Mouse (Mus musculus): ENCODE results near the gene Tmem251. TPM values are rescaled to one million over a fixed set of nuclear protein-coding genes. Genes with fewer than 3 reads are reported as not detected.

The Tmem251 gene
- 7.6 TPM in 2 replicates for polyA plus RNA-seq (2014; fragmentation: Nextera tagmentation; extraction: Ambion mirVana)

- peak within 1 kb of the TSS; percentile 92 to 97 for H3K27ac ChIP-seq (replicated peaks in 1 of 2; ENCODE audit: control insufficient read depth in 1 of 2, insufficient read depth in 1 of 2, low read depth in 2 of 2, low read length in 2 of 2)
- peak within 1 kb of the TSS; percentile 84 for H3K4me2 ChIP-seq (ENCODE audit: low read length)
- H3K4me1 ChIP-seq (ENCODE audit: control insufficient read depth in 2 of 2, insufficient read depth in 2 of 2, low read length in 2 of 2), result peaks cover 8 to 19% of the 10 kb centered on the region in 2 experiments; a peak in 3 of 4 replicates
- peak; percentile 95 for ATAC-seq (ENCODE audit: insufficient number of reproducible peaks, insufficient read depth, low FRiP score, low read depth)
- peak within 1 kb of the TSS; percentile 91 for H3K9ac ChIP-seq (ENCODE audit: low read length)
- peaks cover 22% of the 10 kb centered on the region for H3K36me3 ChIP-seq (ENCODE audit: control insufficient read depth, insufficient read depth, low read length)
- H3K4me3 ChIP-seq (ENCODE audit: control insufficient read depth in 1 of 2, insufficient read depth in 1 of 2, low read depth in 1 of 2, low read length in 2 of 2), result peak within 1 kb of the TSS; percentile 85 to 94
- H3K9me3 ChIP-seq (ENCODE audit: control insufficient read depth, low read length), result no peaks in the 10 kb centered on the region
- under 1% methylated on average over 63 of the region's 63 CpGs for WGBS
- H3K27me3 ChIP-seq (ENCODE audit: control insufficient read depth, insufficient read depth, low read length), result no peaks in the 10 kb centered on the region
These were observed at the start of gene Tmem251, which contains the start of gene Moap1 for GRCm38 (mm10) chr12:102743589-102744574. Tmem251 (plus strand) TSS chr12:102743762. Moap1 (minus strand) TSS chr12:102743661.

- H3K4me2 ChIP-seq (ENCODE audit: low read length), result no peak overlapping the region
- 68% methylated on average over 18 of the region's 18 CpGs for WGBS
- no peak overlapping the region for H3K9ac ChIP-seq (ENCODE audit: low read length)
- H3K27me3 ChIP-seq (ENCODE audit: control insufficient read depth, insufficient read depth, low read length), result no peaks in the 10 kb centered on the region
- H3K4me1 ChIP-seq (ENCODE audit: control insufficient read depth in 2 of 2, insufficient read depth in 2 of 2, low read length in 2 of 2), result peaks cover 8 to 14% of the 10 kb centered on the region in 2 experiments
- no peaks in the 10 kb centered on the region for H3K9me3 ChIP-seq (ENCODE audit: control insufficient read depth, low read length)
- H3K36me3 ChIP-seq (ENCODE audit: control insufficient read depth, insufficient read depth, low read length), result no peaks in the 10 kb centered on the region
- H3K27ac ChIP-seq (replicated peaks in 1 of 2; ENCODE audit: control insufficient read depth in 1 of 2, insufficient read depth in 1 of 2, low read depth in 2 of 2, low read length in 2 of 2), result no peak overlapping the region
- ATAC-seq (ENCODE audit: insufficient number of reproducible peaks, insufficient read depth, low FRiP score, low read depth), result no peak
- H3K4me3 ChIP-seq (ENCODE audit: control insufficient read depth in 1 of 2, insufficient read depth in 1 of 2, low read depth in 1 of 2, low read length in 2 of 2), result no peak overlapping the region
These were observed 48.0 kb upstream of the Tmem251 start for GRCm38 (mm10) chr12:102695369-102696239.

GRCm38 (mm10) chr12:102696635-102697354 is 46.8 kb upstream of the Tmem251 start:
- WGBS, result 87% methylated on average over 14 of the region's 14 CpGs
- peaks cover 8 to 14% of the 10 kb centered on the region in 2 experiments for H3K4me1 ChIP-seq (ENCODE audit: control insufficient read depth in 2 of 2, insufficient read depth in 2 of 2, low read length in 2 of 2)
- H3K9me3 ChIP-seq (ENCODE audit: control insufficient read depth, low read length), result no peaks in the 10 kb centered on the region
- ATAC-seq (ENCODE audit: insufficient number of reproducible peaks, insufficient read depth, low FRiP score, low read depth), result no peak
- no peak overlapping the region for H3K27ac ChIP-seq (replicated peaks in 1 of 2; ENCODE audit: control insufficient read depth in 1 of 2, insufficient read depth in 1 of 2, low read depth in 2 of 2, low read length in 2 of 2)
- no peaks in the 10 kb centered on the region for H3K36me3 ChIP-seq (ENCODE audit: control insufficient read depth, insufficient read depth, low read length)
- H3K27me3 ChIP-seq (ENCODE audit: control insufficient read depth, insufficient read depth, low read length), result no peaks in the 10 kb centered on the region
- no peak overlapping the region for H3K9ac ChIP-seq (ENCODE audit: low read length)
- H3K4me3 ChIP-seq (ENCODE audit: control insufficient read depth in 1 of 2, insufficient read depth in 1 of 2, low read depth in 1 of 2, low read length in 2 of 2), result no peak overlapping the region
- H3K4me2 ChIP-seq (ENCODE audit: low read length), result no peak overlapping the region

- H3K27ac ChIP-seq (replicated peaks in 1 of 2; ENCODE audit: control insufficient read depth in 1 of 2, insufficient read depth in 1 of 2, low read depth in 2 of 2, low read length in 2 of 2), result no peak overlapping the region
- H3K27me3 ChIP-seq (ENCODE audit: control insufficient read depth, insufficient read depth, low read length), result no peaks in the 10 kb centered on the region
- WGBS, result 79% methylated on average over 7 of the region's 7 CpGs
- H3K36me3 ChIP-seq (ENCODE audit: control insufficient read depth, insufficient read depth, low read length), result no peaks in the 10 kb centered on the region
- ATAC-seq (ENCODE audit: insufficient number of reproducible peaks, insufficient read depth, low FRiP score, low read depth), result no peak
- peaks cover 8 to 16% of the 10 kb centered on the region in 2 experiments for H3K4me1 ChIP-seq (ENCODE audit: control insufficient read depth in 2 of 2, insufficient read depth in 2 of 2, low read length in 2 of 2)
- no peaks in the 10 kb centered on the region for H3K9me3 ChIP-seq (ENCODE audit: control insufficient read depth, low read length)
- no peak overlapping the region for H3K4me2 ChIP-seq (ENCODE audit: low read length)
- no peak overlapping the region for H3K9ac ChIP-seq (ENCODE audit: low read length)
- no peak overlapping the region for H3K4me3 ChIP-seq (ENCODE audit: control insufficient read depth in 1 of 2, insufficient read depth in 1 of 2, low read depth in 1 of 2, low read length in 2 of 2)
These were observed 46.2 kb upstream of the Tmem251 start for GRCm38 (mm10) chr12:102697381-102697780.

GRCm38 (mm10) chr12:102698089-102698684 is 45.4 kb upstream of the Tmem251 start:
- Histone ChIP-seq H3K4me3 (ENCODE audit: control insufficient read depth in 1 of 2, insufficient read depth in 1 of 2, low read depth in 1 of 2, low read length in 2 of 2) (no peak overlapping the region), H3K9ac (ENCODE audit: low read length) (peak overlapping the region; percentile 38; the same call in 1 of the 2 replicates), H3K4me1 (ENCODE audit: control insufficient read depth in 2 of 2, insufficient read depth in 2 of 2, low read length in 2 of 2) (peaks cover 11 to 21% of the 10 kb centered on the region in 2 experiments), H3K27me3 (ENCODE audit: control insufficient read depth, insufficient read depth, low read length) (no peaks in the 10 kb centered on the region), H3K9me3 (ENCODE audit: control insufficient read depth, low read length) (no peaks in the 10 kb centered on the region), H3K4me2 (ENCODE audit: low read length) (no peak overlapping the region), H3K36me3 (ENCODE audit: control insufficient read depth, insufficient read depth, low read length) (no peaks in the 10 kb centered on the region), H3K27ac (replicated peaks in 1 of 2; ENCODE audit: control insufficient read depth in 1 of 2, insufficient read depth in 1 of 2, low read depth in 2 of 2, low read length in 2 of 2) (no peak overlapping the region)
- 60% methylated on average over 1 of the region's 1 CpGs for WGBS
- ATAC-seq (ENCODE audit: insufficient number of reproducible peaks, insufficient read depth, low FRiP score, low read depth), result no peak

- Histone ChIP-seq H3K4me1 (ENCODE audit: control insufficient read depth in 2 of 2, insufficient read depth in 2 of 2, low read length in 2 of 2) (peaks cover 17 to 31% of the 10 kb centered on the region in 2 experiments), H3K9ac (ENCODE audit: low read length) (no peak overlapping the region), H3K27me3 (ENCODE audit: control insufficient read depth, insufficient read depth, low read length) (no peaks in the 10 kb centered on the region), H3K4me2 (ENCODE audit: low read length) (no peak overlapping the region), H3K27ac (replicated peaks in 1 of 2; ENCODE audit: control insufficient read depth in 1 of 2, insufficient read depth in 1 of 2, low read depth in 2 of 2, low read length in 2 of 2) (no peak overlapping the region), H3K4me3 (ENCODE audit: control insufficient read depth in 1 of 2, insufficient read depth in 1 of 2, low read depth in 1 of 2, low read length in 2 of 2) (no peak overlapping the region), H3K36me3 (ENCODE audit: control insufficient read depth, insufficient read depth, low read length) (no peaks in the 10 kb centered on the region), H3K9me3 (ENCODE audit: control insufficient read depth, low read length) (no peaks in the 10 kb centered on the region)
- 48% methylated on average over 1 of the region's 1 CpGs for WGBS
- no peak for ATAC-seq (ENCODE audit: insufficient number of reproducible peaks, insufficient read depth, low FRiP score, low read depth)
These were observed 44.4 kb upstream of the Tmem251 start for GRCm38 (mm10) chr12:102699156-102699555.

Measured in heart, embryonic 14.5 days (tissue).